Mouse (Mus musculus) lung, embryonic 15.5 days (tissue): ENCODE data around the gene Stag1. TPM values are rescaled to one million over a fixed set of nuclear protein-coding genes. Genes with fewer than 3 reads are reported as not detected.

Experiments
- polyA plus RNA-seq: library from polyadenylated mRNA; unstranded; fragments of >200 nt; fragmentation: Nextera tagmentation; extraction: Ambion mirVana; gene quantifications from 2 replicates; pipeline ENCODE4 v1.2.1, GENCODE M21; 2015

Gene Stag1
- polyA plus RNA-seq, 1 experiment from 2014 or later: 43.1 TPM

Other genes with a start within 250 kb of the Stag1 start
- 1.4 and 1.5 TPM in 2 replicates for gene Il20rb, start 111.0 kb upstream of the Stag1 start, polyA plus RNA-seq
- gene Nck1, start 51.7 kb upstream of the Stag1 start, polyA plus RNA-seq: 70.7 and 76.6 TPM in 2 replicates
- gene Slc35g2, start 26.7 kb upstream of the Stag1 start, polyA plus RNA-seq: 8.5 and 8.9 TPM in 2 replicates